Mouse (Mus musculus) cerebellum, adult 9-10 months (tissue): ENCODE measurements at regions not wholly inside any gene's neighbourhood (a gene's known extent, or its start where the extent isn't known, plus 50 kb on each side); places are given as distances from the start of the nearest gene placed in this dataset.

Experiments
- DNase-seq: peaks from one replicate; pipeline ENCODE4 v3.0.0; 2022

DNA sequence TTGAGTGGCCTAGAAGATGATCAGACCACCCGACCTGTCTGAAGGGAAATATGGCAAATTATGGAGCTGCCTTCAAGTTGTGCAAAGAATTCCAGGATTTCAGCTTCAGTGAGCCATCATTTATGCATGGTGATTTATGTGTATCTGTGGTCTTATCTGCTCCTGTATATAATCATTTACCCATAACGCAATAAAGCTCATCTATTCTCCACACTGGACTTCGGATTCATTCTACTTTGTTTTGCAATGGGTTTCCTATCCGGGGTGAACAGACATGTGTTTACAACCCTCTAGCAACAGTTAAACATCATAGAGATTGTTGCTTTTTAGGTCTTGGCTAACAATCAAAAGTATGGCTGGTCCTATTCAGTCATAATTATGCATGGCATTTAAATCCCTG, 145.1 kb downstream of the Pcdh10 start:
- DNase-seq: no peak

DNA sequence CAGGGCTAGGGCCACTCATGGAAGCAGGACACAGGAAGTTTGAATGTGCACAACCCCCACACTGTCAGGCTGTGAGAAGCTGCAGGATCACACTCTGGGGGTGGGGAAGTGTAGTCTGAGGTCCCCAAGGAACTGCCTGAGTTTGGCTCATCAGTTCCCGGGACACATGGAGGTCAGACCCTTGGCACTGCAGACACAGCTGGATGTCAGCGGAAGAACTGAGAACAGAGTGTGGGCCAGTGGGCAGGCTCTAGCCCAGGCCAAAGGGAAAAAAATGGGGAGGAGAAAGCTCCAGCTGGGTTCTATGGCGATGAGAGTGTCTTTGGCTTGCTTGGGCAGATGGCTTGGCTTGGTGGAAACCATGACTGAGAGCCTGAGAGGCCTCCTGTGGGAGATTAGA, 168.9 kb downstream of the Pcdh10 start:
- DNase-seq: no peak

DNA sequence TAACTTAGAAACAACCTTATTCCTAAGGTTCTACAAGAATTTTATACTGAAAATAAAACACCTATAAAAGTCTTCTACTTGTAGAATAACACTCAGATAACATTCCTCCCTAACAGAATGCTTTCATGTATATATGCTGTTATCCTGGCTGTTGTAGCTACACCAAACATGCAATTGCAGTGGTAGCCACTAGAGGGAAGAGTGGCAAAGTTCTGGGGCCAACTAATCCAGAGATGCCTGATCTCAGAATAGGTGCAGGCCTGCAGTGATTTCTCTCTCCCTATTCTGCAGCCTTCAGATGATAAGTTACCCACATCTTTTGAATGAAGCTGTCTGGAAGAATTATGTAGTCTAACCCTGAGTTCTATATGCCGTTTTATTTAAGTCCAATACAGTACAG, 177.5 kb downstream of the Pcdh10 start:
- DNase-seq: peak; percentile 23

DNA sequence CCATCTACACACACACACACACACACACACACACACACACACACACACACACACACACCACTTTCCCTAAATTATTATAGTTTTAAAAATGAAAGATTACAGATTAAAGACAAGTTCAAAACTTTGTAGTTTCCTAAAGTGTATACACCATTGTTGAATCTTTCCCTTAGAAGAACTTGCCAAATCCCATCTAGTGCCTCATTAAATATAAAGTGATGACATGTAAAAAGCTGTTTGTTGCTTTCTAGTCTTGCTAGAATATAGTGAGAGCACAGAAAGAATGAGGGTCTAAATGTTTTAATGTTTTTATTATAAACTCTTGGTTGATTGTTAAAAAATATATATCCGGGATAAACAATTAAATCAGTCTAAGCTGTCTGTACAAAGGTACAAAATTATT, 194.8 kb downstream of the Pcdh10 start:
- no peak for DNase-seq

DNA sequence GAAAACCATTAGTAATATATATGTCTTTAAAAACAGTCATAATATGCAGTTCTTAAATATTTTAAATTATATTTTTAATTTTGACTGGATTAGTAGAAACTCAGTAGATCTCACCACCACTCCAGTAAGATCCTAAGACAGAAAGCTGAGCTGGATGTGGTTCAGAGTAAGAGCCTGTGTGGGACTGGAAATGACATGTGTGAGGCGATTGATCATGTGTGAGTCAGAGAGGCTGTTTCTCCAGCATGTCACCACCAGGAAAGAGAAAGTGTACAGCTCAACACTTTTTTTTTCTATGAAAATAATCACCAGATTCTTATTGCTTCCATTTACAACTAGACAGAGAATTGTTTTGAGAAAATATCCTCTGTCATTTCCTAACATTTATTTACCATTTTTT, 198.8 kb downstream of the Pcdh10 start:
- DNase-seq: no peak

DNA sequence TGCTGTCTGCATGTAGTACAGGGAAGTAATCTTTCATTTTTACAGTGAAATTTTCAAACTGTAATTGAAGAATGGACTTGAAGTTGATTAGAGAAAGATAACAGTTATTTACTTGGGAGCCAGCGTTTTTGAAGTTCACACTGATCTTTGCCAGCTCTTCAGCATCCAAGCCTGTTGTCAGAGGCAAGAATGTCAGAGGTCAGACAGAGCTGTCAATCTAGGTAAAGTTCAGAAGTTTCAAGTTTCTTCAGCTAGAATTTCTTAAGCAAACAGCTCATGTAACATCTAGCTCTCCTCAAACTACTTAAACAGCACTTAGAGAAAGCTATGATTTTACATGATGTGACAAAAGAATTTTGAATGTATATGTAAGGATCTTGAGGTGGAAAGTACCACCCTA, 215.4 kb downstream of the Pcdh10 start:
- no peak for DNase-seq

DNA sequence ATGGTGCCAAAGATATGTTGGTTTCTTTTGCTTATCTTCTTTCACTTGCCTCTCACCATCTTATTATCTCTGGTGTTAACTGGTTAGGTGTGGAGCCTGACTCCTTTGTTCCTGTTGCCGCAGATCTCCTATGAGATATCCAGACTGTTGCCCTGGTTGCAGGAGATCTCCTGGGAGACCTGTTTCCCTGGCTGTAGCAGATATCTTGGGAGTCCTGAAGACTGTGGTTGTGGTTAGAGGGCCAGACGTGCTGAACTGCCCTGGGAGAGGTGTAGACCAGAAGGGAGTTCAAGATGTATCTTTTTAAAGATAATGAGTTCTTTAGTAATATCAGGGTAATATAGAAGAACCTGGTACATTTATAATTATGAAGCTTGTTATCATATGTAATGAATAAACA, 224.1 kb downstream of the Pcdh10 start:
- DNase-seq: no peak

DNA sequence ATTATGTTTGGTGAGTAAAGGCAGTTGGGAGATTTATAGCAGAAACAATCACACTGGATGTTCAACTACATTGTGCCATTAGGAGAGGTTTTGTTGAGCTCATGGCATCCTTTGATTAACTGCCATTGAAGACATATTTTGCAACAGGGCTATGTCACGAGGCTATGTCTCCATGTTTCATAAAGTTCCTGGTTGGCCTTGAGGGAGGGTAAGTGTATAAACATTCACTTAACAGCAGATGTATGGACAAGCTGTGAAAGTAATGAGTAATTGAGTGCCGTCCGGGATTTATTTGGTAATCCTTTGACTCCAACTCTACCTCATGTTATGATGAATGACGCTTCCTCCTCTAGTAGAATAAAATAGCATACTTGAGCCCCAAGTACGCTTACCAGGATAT, 225.0 kb downstream of the Pcdh10 start:
- DNase-seq: no peak

DNA sequence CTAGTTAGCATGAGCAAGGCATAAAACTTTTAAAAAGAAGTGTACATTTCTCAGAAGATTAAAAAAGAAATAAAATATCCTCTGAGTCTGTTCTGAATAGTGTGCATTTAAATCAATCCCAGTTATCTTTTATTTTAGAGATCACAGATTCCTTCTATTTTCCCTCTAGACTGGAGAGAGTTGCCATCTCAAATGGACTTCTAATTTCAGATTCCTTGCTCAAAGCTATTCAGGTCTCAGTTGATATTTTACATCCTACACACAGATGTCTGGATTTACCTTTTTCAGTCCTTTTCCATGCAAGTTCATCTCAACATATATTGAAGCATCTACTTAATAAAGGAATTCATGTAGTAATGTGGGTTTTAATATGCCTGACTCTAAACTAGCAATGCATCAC, 242.5 kb downstream of the Pcdh10 start:
- no peak for DNase-seq

DNA sequence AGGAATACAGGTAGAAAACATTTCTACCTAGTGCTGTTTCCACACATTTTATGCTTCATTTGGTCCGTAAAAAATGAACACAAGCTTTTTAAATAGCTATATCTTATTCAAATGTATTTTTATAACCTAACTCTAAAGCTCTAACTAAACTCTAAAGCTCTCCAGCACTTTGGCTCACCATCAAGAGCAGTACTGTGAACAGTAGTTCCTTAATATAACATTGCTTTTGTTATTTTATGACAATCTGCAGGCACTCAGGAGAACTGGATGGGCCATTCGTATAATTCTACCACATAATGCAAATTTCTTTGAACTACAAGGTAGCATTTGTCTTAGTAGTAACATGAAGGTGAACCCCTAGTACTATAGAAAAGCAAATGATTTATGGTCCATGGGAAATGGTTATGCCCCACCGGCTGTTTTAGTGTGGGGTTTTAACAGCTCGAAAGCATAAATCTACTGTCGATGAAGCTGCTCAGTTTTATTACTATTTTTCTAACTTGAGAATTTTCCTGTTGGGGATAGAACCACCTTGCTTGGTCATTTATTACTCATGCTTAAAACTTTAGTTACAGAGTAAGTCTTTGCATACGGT, 267.8 kb downstream of the Pcdh10 start:
- DNase-seq: no peak

DNA sequence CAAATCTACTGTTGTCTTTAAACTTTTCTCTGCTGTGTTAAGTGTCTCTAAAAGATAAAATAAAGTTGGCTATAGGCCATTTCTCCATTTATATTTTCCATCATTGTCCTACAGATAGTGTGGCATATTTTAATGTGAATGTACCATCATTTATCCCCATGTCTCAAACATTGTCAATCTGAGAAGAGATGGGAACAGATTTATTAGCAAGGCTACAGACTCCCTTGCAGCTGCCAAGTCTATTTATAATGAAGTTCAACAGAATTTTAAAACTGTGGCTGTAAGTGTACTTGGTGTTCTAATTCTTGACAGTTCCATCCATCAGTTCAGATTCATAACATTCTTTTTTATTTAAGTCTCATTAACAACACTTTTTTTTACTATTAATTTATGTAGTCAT, 271.2 kb downstream of the Pcdh10 start:
- DNase-seq: no peak

DNA sequence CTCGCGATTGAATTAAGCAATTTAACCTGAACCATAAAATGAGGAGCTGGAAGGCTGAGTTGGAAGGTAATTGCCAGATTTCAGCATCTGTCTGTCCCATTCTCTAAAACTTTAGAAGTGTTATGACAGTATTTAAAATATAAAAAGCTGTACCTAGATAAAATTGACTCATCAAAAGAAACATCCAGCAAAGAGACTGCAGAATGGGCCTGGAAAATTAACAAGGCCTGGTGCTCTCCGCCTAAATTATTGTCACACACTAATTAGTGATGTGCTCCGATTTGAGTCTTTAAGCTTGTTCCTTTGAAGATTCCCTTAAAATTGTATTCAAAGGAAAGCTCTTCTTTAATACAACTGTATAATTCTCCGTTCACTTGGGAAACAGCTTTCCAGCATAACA, 278.8 kb downstream of the Pcdh10 start:
- no peak for DNase-seq

DNA sequence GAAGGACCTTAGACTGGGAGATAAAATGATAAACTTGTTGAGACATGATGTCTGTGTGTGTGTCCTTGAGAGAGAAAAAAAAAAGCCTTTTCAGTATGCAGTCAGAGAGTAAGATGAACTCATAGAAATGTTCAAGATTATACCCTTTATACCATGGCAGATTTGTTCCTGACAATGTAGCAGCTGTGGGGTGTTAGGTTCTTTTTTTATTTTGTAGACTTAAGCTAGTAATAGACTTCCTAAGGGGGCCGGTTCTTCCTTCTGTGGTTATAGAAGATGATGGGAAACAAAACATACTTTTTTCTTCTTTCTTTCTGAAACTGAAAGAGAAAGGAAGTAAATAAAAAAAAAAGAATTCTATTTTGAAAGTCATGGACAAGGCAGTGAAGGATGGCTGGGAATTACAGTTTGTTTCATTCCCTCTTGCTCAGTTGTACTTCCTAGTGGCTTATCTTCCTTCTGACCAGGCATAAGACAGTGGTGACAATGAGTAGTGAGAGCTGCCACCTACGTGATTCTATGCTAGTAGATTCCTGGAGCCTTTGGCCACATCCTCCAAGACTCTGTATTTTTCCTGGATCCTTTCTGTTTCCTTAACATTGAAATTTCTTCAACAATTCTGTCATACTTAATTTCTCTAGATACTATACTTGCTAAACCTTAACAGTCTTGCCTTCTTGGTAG, 280.0 kb downstream of the Pcdh10 start:
- no peak for DNase-seq

DNA sequence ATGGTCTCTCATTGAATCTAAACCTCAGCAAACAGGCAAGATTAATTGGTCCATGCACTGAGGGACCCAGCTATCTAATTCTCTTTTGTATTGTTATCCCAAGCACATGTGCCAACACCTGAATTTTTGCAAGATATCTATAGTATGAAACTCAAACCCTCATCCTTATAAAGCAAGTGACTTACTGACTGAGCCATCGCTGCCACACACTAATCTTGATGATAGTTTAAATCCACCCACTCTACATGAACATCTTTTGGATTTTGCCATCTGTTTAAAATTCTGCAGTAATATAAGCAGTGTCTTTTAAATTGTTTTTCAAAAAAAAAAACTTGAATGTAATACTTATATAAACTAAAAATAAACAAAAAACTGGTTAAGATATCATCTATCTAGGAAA, 280.9 kb downstream of the Pcdh10 start:
- no peak for DNase-seq

DNA sequence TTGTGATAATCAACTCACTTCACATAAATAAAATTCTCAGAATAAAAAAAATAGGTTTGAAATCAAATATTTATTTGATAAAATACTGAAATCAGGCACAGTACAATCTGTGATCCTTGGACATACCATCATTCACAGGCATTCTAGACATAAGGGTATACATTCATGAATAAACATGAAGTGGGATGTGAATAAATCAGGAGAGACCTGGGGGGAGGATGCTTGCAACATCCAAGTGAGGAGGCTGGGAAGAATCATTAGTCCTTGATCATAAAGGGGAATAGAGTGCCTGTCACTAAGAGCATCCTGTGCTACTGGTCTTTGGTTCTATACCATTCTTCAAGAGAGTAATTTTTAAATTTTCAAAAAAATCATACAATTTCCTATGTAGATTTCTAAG, 292.2 kb downstream of the Pcdh10 start:
- DNase-seq: no peak

DNA sequence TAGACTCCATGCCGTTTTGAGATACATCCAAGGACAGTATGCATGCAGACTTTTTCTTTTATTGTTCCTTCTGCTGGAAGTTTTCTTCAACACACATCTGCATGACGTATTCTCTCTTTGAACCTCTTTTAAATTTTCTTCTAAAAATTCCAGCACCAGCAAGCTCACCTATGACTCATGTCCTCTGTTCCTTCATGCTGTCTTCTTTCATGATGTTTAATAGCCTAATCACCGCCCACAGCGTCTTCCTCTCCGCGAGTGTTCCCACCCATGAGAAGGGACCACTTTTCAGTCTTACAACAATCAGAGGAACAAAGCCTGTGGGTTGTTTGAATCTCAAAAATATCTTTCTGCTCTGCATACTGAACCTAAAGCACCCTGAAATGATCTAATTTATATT, 299.5 kb downstream of the Pcdh10 start:
- DNase-seq: no peak

DNA sequence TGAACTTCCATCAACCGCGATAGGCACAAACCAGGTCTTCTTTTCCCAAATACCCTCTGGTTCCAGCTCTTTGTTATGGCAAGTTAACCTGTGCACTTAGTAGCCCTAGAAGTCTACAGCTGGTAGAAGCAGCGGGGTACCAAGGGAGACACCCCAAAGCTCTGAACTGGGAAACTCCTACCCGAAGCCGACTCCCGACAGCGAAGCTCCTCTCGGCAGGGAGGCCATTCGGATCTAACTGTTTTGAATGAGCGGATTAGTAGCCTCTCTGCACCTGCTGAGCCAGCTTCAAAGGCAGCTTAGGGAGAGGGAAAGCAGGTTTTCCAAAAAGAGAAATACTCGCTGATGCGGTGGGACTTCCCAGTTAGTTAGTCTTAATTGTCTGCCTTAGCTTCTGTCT, 303.2 kb downstream of the Pcdh10 start:
- no peak for DNase-seq

DNA sequence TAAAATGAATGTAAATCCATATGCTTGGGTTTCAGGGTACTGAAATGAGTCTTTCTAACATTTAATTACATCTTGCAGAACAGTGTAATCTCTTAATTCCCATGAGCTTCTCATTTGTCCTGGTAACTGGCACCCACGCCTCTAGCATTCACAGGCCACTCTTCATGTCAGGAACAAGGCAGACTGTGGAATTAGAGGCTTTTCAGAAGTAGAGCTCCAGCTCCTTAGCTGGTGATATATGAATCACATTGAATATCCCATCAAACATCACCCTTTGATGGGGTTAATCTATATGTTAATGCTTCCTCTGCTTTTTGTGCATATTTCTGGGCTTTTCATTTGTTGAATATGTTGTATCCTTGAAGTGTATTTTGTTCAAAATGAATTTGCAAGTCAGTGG, 329.7 kb downstream of the Pcdh10 start:
- DNase-seq: no peak
